Mouse (Mus musculus) stomach, postnatal 0 days (tissue): ENCODE data around the gene Ddit4l.
"Not testable (repeated sequence)": the region's sequence is repeated elsewhere in the genome, so short reads cannot be mapped to it uniquely, and the experiment has no call there.

Experiments
- CTCF ChIP-seq: IDR thresholded peaks from 2 replicates; pipeline ENCODE4 v1.5.1; 2016; ENCODE audit warnings: antibody characterized with exemption, low read depth, mild to moderate bottlenecking, moderate library complexity
- EP300 ChIP-seq: optimal IDR thresholded peaks from 2 replicates; pipeline ENCODE3; 2016; ENCODE audit warnings: antibody characterized with exemption

DNA sequence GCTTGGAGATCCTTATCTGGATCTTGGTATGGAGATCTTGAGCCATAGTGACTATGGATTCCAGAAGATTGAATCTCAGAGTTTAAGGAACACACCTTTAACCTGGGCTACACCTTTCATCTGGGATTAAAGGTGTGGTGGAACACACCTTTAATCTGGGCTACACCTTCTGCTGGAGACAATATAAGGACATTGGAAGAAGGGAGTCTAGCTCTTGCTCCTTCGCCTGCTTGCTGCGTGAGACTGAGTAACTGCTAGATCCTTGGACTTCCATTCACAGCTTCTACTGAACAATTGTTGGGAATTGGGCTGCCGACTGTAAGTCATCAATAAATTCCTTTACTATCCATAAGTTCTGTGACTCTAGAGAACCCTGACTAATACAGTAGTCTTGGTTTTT is at the start of gene Ddit4l:
- TF ChIP-seq CTCF, EP300: not testable (repeated sequence)
